Mouse (Mus musculus): Measurements from ENCODE around the gene Proca1. TPM values are rescaled to one million over a fixed set of nuclear protein-coding genes. Genes with fewer than 3 reads are reported as not detected.
"Not testable (repeated sequence)": the region's sequence is repeated elsewhere in the genome, so short reads cannot be mapped to it uniquely, and the experiment has no call there.

Gene Proca1
- polyA plus RNA-seq, 1 experiment = 4.6 TPM

DNA sequence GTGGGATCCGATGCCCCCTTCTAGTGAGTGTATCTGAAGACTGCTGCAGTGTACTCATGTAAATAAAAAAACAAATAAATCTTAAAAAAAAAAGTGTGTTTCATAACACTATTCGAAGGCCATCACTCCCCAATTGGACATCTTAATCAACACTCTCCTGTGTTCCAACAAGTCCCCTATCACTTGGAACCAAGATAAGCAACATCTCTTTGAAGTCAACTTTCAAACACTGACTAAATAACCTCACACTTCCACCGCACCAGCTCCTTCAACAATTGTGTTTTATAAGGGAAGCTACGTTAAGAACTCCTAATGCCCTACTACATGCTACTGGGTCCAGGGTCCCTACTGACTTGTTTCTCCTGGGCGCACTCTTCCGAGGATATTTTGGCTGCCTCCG is 10.7 kb upstream of the Proca1 start:
- no peak for DNase-seq (ENCODE audit: low read depth)

DNA sequence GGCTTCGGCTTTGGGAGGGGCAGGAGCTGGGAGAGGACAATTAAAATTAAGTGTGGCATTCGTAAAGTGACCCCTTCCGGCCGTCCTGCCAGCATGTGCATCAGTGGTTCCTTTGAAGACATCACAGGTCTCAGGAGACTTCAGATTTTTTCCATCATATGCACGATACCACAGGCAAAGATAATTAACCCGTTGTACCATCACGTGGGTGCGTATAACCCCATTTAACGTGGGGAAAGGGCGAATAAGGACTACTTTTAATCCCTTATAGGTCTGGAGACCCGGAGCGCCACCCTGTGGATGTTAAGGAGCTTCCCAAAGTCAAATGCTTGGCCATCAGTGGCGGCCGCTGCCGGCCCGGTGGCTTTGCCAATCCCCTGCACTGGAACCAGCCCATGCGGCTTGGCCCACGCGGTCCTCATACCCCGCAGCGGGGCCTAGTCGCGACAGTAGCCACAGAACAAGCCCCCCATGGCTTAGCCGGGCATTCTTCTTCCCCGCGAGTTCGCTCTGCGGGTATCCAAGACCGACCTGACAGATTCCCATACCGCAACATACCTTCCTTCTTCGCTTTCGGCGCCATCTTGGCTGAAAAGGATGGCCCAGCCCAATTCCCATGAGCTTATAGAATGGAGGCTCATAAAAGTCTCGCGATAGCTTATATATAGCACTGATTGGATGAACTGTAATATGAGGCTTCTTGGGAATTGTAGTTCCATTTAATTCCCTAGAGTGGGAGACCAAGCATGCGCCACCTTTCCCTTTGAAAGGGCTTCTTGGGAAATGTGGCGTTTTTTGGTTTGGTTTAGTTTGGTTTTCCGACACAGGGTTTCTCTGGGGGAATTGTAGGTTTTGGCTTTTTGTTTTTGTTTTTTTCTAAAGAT is 10.0 kb upstream of the Proca1 start, which contains the start of gene Rpl23a:
Gene Rpl23a (minus strand): TSS at position 624 of the 884 bp plus-strand sequence.
- no peak for DNase-seq (ENCODE audit: low read depth)

DNA sequence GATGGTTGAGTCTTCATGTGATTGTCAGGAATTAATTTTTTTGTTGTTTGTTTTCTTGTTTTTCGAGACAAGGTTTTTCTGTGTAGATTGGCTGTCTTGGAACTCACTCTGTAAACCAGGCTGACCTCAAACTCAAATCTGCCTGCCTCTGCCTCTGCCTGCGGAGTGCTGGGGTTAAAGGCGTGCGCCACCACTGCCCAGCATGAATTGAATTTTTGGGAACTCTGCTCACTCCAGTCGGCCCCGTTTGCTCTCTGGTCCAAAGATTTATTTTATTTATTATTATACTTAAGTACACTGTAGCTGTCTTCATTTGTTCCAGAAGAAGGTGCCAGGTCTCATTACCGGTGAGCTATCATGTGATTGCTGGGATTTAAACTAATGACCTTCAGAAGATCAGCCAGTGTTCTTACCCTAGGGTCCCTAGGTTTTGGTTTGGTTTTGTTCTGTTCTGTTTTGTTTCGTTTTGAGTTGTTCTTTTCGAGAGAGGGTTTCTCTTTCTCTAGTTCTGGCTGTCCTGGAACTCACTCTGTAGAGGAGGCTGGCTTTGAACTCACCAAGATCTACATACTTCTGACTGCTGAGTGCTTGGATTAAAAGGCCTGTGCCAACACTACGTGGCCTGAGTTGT is 9.2 kb upstream of the Proca1 start:
- no peak for DNase-seq (ENCODE audit: low read depth)

DNA sequence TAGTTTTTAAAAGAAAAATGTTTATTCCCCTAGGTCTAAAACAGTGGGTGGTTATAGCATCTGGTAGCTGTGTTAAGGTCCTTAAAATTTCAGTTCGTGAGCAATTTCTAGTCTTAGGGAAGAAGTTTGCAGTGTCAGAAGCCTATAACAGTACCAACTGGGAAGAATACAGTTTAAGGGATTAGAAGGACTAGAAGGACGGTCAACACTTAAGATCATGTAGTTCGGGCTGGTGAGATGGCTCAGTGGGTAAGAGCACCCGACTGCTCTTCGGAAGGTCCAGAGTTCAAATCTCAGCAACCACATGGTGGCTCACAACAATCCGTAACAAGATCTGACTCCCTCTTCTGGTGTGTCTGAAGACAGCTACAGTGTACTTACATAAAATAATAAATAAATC is 8.5 kb upstream of the Proca1 start:
- DNase-seq (ENCODE audit: low read depth) = not testable (repeated sequence)

DNA sequence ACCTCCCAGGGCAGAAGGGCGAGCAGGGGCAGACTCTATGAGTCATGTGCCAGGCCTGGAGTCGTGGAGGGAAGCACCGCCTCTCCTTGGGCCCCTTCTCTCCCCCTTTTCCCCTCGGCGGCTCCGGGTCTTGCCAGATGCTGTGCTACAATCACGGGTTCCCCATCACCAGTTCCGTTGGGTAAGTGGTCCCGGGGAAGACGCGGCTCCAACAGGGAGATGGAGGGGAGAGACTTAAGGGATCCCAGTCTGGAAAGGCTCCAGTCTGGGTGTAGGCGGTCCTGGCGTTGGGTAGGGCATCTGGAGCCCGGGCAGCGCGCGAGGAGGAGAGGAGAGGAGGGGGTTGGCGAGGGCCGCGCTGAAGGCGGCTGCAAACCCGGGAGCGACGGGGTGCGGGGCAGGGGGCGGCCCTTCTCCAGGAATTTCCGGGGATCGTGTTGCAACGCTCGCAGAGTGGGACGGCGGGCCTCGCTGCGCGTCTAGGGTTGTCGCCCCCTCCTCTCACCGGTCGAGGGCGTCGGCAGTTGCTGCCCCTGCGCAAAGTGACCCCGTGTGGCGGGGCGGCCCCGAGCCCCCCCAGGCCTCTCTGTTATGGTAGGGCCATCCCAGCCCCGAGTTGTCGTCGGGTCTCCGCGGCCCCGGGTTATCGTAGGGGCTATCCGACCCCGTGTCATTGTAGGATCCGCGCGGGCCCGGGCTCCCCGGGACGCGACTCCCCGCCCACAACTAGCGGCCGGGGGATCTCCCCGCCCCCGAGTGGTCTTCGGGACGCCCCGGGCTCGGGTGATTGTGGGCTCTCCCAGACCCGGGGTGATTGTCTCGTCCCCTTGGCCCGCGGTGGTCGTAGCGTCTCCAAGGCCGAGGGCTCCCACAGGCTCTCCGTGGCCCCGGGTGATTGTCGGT is 4.6 kb upstream of the Proca1 start, which contains the start of gene Rab34:
Gene Rab34 (plus strand): TSS at position 100 of the 903 bp plus-strand sequence.
- DNase-seq (ENCODE audit: low read depth) = no peak

DNA sequence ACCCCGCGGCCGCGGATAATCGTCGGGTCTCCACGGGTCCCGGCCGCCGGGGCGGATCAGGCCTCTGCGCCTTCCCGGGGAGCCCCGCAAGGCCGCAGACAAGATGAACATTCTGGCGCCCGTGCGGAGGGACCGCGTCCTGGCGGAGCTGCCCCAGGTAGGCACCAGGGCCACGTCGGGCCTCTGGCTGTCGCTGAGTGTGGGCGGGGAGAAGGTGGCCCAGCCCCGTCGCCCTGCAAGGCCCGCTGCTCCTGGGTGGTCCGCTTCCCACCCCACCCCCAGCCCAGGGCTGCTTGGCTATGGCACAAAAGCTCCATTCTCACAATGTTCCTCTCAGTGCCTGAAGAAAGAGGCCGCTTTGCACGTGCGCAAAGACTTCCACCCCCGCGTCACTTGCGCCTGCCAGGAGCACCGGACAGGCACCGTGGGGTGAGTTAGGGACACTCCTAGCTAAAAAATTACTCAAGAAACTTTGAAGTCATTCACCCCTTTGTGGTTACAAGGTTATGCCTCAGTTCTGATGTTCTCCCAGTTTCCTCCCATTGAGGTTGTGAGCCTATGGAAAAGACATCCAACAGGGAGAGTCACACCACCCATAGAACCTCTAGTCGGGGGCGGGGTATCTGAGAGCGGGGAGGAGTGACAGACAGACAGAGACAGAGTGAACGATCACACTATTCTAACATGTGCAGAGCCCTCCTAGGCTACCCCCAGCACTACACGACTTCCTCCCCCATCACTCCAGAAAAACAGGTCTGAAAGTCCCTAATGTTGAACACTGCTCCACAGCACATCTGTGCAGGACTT is 3.8 kb upstream of the Proca1 start:
- no peak for DNase-seq (ENCODE audit: low read depth)

DNA sequence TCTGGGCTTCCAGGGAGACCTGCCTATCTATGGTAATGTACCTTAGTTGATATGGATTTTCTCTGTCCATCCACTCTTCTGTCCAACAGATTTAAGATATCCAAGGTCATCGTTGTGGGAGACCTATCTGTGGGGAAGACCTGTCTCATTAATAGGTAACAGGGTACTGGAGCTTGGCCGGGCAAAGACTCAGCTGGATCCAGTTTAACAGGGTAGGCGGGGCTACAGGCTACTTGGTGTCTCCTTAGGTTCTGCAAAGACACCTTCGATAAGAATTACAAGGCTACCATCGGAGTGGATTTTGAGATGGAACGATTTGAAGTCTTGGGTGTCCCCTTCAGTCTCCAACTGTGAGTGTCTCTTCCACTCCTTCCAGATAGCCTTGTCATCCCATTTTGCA is 3.2 kb upstream of the Proca1 start:
- DNase-seq (ENCODE audit: low read depth) = no peak

DNA sequence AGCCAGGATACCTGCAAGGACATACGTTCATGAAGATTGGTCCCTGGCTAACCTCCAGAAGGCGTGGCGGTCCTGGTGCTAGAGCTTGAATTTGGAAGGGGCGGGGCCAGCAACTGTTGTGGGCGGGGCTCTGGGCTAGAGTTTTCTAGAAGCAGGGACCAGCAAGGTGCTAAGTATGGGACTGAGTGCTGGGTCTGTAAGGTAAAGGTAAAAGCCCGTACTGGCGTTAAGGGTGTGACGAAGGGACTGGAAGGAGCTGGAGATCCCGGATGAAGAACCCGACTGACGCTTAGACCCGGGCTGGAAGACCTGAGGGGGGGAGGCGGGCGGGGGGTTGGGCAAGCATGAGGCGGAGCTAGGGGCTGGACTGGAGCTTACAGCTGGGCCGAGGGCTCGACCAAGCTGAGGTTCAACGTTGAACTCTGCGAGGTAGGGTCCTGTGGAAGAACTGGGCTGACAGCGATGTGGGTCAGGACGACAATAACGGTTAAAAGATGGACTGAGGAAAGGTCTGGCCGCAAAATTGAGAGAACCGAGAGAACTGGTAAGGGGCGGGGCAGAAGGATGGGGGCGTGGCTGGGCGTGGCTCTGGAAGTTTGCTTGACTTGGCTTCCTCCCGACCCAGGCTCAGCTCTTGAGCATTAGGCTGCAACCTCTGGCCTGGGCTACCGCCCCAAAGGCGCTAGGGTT is 1.4 kb downstream of the Proca1 start:
- no peak for DNase-seq (ENCODE audit: low read depth)

DNA sequence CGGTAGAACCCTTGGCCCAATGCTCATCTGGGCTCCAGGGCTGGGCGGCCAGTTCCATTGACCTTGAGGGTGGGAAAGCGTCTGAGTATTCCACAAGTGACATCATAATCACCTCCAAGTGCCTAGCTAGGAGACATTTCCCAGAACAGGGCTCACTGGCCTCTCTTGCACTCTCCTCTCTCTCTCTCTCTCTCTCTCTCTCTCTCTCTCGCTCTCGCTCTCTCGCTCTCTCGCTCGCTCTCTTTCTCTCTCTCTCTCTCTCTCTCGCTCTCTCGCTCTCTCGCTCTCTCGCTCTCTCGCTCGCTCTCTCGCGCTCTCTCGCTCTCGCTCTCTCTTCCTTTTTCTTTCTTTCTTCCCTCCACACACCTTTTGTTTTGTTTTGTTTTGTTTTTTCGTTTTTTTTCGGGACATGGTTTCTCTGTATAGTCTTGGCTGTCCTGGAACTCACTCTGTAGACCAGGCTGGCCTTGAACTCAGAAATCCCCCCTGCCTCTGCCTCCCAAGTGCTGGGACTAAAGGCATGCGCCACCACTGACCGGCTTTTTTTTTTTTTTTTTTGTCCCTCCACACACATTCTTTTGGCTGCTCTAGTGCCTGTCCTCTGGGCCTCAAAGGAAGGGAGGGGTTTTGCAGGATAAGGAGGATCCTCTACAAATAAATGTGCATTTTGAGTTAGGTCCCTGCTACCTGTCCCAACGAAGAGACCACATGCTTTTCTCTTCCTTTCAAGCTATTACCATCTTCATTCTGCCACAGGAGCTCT is 2.1 kb downstream of the Proca1 start:
- DNase-seq (ENCODE audit: low read depth) = no peak

DNA sequence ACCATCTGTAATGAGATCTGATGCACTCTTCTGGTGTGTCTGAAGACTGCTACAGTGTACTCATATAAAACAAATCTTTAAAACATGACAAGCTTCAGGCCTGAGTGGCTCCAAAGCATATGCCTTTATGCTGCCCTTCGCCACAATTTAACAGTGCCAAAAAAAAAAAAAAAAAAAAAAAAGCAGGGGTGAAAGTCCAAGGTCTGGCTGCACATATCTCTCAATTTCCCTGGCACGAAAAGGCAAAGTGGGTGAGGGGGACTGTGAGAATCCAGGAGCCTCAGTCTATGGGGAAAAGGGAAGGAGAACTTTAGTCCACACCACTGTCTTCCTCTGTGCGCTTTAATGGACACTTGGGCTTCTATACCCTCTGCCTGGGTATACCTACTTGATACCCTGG is 9.2 kb downstream of the Proca1 start:
- DNase-seq (ENCODE audit: low read depth) = no peak

DNA sequence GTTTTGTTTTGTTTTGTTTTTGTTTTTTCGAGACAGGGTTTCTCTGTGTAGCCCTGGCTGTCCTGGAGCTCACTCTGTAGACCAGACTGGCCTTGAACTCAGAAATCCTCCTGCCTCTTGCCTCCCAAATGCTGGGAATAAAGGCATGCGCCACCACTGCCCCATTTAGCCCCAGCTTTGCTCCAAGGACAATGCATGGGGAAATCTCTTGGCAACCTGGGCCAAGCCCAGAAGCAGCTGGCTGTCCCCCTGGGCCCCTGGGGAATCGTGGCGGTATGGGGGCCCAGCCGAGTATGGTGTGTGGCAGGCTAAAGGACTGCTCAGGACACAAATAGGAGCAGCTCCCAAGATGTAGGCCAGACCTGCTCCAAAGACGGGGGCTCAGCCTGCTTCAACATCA is 11.1 kb downstream of the Proca1 start:
- DNase-seq (ENCODE audit: low read depth) = no peak

DNA sequence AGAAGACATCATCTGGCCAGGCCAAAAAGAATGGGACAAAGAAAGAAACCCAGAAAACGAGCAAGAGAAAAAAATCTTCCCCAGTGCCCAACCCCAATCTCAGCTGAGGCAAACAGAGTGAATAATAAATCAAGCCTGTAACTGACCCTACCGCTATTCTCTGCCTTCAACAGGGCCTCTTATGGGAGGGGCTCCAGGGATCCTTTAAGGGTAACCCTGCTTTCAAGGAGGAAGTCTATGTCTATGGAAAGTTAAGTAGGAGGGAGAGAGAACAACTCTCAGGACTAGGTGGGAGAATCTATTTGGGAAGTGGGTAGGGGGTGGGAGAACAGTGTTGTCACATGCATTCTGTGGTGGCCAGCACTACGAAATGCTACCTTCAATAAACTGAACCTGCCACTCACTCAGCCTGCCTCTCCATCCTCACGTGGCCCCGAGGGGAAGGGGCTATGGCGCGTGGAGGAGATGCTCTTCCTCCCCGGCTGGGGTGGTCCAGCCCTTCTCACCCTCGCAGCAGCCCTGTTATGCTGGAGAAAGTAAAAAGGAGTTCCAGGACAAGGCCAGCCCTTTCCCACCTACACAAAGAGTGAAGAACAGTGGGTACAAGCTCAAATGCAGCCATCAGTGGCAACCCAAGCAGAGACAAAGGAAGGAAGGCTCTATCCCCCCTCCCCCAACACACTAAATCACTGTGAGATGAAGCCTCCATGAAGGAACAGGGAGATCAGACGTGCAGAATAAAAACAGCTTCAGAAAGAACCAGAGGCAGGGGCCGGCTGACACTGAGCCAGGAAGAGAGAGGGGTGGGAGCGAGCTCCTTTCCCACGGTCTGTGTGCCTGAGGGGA is 12.4 kb downstream of the Proca1 start:
- DNase-seq (ENCODE audit: low read depth) = no peak

DNA sequence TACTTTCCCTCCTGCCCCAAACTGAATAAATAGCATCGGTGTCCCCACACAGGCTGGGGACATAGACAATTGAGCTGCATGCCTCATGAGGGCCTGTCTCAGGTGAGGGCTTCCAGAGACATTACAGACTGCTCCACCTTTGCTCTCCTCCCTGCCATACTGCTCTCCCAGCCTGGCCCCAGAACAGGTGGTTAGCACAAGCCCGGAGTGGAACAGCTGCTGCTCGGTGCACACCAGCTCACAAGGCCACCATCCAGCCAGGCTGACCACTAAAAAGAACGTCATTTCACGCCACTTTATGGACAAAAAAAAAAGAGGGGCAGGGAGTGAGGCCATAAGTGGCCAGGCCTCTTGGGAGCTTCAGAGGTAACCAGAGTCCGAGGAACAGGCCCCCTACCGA is 14.0 kb downstream of the Proca1 start:
- no peak for DNase-seq (ENCODE audit: low read depth)

DNA sequence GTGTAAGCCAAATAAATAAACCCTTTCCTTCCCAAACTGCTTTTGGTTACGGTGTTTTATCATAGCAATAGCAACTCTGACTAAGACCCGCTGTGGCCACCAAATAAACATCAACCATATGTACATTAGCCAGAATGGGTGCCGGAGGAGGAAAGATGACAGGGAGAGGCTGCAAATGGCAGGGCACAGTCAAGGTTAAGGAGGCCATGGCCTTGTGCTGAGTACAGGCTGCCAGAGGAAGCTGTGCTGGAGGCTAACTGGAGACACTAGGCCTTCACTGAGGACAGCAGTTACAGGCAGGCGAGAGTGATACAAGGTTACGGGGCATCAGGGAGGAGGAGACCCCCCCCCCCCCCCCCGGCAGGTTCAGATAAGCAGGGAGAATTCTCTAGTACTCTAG is 16.7 kb downstream of the Proca1 start:
- no peak for DNase-seq (ENCODE audit: low read depth)

DNA sequence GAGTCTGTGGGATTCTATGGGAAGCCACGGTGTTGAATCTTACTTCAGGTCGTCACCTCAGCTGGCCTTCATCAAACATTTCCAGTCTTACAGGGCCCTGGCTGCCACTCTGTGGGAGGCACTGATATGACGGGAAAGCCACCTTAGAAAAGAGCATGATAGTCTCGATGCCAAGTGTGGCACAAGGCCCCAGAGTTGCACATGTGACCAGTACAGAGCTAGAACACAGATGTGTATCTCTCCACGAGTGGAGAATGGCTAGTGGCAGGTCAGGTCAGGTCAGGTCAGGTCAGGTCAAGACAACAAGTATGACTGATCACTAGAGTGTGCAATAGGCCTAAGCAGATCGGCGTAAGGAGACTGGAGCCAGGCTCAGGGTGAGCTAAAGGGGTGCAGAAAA is 17.4 kb downstream of the Proca1 start:
- peak; percentile 61 for DNase-seq (ENCODE audit: low read depth)

DNA sequence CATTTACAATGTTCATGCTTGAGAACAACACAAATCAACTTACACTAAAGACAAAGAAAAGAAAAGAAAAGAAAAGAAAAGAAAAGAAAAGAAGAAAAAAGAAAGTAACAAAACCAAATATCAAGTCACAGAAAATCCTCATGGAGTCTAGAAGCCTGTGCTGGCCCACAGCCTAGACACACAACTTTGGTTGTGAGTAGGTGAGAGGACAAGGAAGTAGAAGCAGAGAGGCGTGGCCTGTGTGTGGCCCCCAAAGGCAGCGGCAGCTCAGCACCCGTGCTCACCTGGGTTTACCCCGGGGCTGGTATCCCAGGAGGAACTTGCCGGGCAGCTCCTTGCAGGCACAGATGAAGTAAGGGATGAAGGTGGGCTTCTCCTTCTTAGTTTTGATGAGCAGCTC is 18.3 kb downstream of the Proca1 start:
- DNase-seq (ENCODE audit: low read depth) = no peak

DNA sequence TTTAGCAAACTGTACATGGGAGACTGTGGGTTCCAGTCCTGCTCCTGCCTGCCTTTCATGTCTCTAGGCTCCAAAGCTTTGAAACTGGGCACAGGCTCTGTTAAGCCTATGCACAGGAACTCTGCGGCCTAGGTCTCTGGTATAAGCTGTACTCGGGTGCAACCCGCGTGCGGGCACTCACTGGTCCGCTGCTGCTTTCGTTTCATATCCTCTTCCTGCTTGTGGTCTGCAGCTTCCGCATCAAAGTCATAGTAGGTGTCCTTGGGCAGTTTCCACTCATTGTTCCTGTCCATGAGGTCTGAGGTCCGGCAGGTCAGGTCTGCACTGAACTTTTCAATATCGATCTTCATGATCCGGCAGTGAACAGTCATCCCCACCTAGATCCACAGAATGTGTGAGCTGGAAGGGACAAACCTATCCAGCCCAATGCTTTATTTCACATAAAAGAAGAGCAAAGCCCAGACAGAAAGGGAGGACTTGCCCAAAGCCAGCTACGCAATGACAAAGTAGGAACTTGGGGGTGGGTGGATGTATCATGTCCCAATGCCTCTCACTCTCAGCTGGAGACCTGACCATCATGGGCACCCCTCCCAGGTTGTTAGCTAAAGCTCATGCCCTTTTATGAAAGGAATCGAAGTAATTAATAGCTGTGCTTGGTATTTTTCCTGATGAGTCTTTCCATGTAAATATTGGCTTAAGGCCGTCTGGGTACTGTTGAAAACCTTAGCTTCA is 20.1 kb downstream of the Proca1 start:
- no peak for DNase-seq (ENCODE audit: low read depth)

DNA sequence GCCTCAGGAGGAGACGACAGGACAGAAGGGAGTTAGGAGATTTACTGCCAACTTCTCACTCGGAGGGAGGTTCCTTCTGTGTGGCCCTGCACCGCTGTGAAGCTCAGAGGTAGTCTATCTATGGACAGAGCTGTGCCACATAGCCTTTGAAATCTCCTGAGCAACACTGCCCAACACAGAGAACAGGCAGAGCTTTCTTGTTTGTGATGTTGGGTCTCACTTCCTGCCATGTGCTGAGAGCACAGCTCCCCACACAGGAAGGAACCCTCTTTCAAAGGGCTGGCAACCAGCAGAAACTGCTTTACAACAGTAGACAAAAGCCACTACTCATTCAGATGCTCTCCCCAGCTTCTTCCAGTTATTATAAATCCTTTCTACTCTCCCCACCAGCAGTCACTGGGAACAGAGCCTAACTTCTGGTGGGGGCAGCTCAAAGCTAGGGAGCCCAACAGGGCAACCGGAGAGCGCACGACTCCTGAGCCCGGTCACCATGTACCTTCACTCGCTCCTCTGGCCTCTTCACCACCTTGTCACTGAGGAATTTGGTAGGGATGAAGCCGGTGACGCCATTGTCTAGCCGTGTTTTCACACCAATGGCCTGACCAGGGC is 22.6 kb downstream of the Proca1 start:
- DNase-seq (ENCODE audit: low read depth) = no peak
